Mouse (Mus musculus): Measurements from ENCODE around the gene Nlrc5.
A peak's percentile ranks its signal among the peaks of the same experiment; 100 is the strongest.

Gene Nlrc5

DNA sequence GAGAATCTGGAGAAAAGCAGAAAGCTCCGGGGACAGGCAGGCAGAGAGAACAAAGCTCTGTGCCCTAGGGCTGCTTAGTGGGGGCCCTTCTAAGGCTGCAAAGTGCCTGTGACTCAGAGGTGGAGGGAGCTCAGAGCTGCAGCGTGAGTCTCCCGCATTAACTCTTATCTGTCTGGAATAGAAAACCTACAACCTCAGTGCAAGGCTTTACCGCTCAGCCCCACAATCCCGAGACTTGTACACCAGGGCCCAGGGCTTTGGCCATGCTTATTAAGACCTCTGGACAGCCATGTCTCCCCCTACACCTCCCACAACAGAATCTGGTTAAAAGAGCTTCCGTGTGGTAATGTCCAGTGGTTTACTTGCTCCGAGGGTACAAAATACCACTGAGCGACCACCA lies 97.8 kb downstream of the Nlrc5 start:
- DNase-seq = no peak

DNA sequence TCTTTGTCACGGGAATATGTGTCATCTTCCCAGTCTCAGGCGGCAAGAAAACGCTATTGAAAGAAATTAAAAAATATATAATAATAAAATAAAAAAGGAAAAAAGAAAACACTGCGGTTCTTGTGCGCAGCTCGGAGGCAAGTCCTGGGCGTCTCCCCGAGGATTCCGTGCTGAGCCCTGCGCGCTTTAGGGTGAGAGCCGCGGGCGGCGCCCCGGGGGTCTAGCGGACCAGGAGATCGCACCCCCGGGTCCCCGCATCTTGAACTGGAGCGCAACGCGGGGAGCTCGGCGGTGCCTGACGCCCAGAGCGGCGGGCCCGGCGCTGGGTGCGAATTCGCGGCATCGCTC lies 98.3 kb downstream of the Nlrc5 start:
- no peak for DNase-seq

DNA sequence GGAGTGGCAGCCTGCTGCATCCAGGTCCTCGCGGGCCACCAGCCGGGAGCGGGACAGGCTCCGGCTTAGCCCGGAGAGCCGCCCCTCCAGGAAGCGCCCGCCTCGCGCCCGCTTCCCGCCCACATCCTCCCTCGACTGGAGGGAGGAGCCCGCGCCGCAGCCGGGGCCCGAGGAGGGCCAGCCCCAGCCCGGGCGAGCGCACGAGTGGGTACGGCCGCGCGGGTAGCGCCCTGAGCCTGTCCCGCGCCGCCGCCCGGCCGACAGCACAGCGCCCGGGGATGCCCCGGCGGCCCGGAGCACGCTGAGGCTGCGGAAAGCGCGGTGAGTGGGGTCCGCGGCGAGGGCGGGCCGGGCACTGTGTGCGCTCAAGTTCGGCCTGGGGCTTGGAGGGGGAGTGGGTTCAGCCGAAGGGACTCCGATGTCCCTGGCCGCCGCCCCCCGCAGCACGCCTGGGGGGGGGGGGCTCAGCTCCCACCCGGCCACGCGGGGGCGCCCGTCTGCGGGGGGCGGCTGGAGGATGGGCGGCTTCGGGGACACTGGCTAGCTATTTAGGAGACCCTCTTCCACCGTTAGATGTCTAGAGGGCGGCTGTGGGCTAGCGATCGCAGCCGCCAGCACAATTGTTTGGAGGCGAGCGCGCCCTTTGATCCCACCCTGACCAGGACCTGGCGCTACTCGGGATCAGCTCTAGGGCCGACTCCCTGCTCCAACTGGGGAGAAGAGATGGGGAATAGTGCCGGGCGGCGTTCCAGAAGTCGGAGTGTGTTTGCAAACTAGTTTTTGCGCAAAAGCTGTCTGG lies 98.9 kb downstream of the Nlrc5 start, which contains the start of gene Cpne2:
Cpne2 (plus strand) TSS at position 118 of the 799 bp plus-strand sequence.
- DNase-seq = peak; percentile 80

DNA sequence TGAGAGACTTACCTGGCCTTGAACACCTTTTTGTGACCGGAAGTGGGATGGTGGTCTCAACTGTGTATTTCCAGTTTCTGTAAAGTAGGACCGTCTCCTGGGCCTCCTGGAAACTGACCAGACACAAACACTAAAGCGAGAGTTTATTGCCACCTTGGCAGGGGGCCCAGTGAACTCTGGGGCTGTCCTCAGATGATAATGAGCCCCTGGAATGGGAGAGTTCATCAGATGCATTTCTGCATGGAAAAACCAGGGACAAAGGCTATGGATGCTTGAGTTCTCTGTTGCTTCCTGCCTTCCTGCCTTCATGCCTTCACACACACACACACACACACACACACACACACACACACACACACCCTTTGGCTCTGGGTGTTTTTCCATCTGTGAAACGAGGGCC lies 100.5 kb downstream of the Nlrc5 start:
- peak; percentile 16 for DNase-seq

DNA sequence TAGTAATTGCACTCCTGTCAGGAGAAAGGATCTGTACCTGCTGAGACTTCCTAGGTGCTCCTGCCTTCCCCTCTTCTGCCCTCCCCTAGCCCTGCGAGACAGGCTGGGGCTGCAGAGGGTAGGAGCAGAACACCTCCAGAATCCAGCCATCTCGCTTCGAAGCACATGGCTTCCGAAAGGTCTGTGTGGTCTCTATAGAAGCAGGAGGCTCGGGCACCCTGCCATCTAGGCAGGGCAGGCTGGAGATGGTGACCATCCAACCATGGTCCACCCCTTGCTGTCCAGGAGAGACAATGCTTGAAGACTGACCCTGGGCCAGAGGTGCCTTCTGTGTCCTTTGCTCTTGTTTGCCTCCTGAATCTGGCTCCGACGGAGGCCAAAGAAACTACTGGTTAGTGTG lies 101.5 kb downstream of the Nlrc5 start:
- DNase-seq = no peak

DNA sequence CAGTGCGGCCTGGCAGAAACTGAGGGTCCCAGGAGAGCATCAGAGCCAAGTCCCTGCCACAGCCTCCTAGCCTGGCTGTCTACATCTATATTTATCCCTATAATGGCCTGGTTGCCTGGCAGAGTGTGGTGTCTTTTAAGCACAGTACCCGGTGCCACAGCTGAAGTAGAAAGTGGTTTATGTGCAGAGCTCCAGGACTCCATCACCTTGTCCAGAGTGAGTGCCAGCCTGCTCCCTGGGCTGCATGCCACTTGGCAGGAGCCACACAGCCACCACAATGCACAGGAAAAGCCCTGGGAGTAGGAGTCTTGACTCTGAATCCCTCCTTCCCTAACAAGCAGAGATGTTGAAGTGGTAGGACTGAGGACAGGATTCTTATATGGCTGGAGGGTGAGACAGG lies 103.3 kb downstream of the Nlrc5 start:
- DNase-seq = no peak

DNA sequence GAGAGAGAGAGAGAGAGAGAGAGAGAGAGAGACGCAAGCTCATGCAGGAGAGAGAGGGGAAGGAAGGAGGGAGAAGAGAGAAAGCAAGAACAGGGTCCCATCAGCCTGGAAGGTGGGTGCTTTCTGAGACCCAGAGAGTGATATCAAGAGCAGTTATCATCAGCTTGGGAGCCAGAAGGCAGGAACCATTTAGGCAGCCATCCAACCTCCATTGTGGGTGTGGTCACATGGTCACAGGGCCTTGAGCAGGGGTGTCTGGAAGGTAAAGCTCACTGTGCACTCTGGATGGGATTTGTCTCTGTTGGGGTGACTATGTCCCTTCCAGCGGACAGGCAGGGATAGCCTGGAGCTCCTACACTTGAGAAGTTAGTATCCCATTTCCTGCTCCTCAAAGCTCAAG lies 105.9 kb downstream of the Nlrc5 start:
- DNase-seq = no peak

DNA sequence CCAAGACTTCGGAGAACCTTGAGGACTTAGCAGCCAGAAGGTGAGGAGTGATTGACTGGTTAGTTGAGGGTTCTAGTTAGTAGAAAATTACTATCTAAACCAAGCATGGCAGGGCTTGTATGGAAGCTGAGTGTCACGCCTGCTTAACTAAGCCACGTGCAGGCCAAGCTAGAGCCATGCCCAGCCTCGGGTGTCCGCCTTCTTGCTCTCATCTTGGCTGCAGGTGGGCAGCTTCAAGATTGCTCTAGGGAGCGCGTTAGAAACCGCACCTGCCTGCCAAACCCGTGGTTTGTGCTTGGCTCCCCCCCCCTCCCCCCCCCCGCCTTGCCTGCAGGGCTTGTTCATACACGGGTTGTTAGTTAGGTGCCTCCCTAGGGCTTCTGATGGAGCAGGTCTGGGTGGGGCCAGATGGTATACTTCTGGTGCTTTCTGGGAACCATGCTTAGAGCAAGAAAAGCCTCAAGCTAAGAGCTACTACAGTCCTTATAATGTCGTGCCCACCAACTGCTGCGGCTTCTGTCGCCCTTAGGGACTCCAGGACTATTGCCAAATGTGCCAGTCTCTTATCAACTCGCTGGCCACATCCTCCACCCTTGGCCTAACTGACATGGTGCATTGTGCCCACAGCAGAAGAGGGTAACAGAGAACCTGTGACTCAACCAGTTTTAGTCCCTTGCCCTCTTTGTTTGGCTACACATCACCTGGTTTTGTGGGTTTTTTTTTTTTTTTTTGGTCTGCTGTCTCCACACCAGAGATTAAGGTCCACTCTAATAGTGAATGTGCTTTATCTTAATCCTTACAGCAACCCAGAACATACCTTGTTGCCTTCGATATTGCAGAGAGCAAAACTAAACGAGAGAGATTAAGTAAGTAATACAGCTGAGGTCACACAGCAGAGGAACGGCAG lies 107.0 kb downstream of the Nlrc5 start:
- no peak for DNase-seq

DNA sequence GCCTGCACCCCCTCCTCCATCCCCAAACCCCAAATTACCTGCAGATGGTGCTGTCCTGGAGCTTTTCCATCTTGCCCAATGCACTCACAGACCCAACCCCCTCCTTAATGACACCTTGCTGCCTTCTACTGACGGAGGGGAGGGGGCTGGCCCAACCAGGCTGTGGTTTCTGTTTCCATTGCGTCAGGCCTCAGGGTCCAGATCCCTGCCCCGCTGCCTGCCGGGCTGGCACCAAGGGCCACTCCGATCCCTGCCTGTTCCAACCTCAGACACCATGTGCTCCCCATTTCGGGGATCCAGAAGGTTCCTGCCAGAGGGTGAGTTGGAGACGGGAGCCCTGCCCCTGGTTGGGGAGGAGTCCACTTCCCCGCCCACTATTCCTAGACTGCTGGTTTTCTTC lies 109.8 kb downstream of the Nlrc5 start:
- no peak for DNase-seq

DNA sequence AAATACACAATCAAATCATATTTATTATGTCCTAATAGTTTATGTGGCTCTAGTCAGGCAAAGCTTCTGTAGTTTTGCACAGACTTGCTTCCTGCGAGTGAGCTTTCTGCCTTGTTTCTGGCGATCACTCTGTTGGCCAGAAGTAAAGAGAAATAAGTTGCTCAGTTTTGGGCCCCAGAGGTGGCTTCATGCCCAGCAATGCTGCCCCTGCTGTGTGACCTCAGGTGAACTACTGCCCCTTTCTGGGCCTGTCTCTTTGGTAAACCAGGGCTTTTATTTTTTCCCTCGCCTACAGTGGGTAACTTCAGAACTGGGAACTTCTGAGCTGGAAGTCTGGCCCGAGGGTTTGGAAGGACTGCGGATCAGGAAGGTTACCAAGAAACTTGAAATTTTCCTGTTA lies 114.9 kb downstream of the Nlrc5 start:
- no peak for DNase-seq

DNA sequence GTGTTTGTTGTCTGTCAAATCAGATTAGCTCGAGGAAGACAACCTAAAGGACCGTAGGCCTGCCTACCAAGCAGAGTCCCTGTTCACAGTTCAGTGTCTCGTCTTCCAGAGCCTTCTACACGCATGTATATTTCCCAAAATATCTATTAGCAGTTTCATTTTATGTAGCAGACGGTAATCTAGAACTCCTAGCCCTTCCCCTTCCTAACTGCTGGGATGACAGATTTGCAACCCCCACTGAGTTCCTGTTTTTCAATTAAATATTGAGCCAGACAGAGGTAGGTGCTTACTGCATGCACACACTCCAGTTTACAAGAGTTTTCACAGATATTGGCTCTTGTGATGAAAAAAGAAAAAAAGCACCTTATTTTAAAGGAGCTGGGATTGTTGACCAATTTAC lies 115.3 kb downstream of the Nlrc5 start:
- DNase-seq = no peak

DNA sequence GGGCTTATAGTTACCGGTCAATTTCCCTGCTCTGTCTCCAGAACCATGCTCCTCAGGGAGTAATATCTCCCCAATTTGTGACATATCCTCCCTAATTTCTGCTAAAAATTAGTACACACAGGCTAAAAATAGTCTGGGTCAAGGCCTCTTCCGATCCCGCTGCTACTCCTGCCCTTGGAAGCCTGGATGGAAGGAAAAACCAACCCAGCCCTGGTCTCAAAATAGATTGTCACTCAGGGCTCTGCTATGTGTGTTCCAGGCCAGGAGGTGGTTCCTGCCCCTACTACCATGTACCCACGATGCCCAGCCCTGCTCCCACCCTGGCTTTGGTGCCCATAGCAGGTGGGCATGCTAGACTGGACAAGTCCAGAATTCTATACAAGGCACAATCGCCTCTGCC lies 115.8 kb downstream of the Nlrc5 start:
- no peak for DNase-seq

DNA sequence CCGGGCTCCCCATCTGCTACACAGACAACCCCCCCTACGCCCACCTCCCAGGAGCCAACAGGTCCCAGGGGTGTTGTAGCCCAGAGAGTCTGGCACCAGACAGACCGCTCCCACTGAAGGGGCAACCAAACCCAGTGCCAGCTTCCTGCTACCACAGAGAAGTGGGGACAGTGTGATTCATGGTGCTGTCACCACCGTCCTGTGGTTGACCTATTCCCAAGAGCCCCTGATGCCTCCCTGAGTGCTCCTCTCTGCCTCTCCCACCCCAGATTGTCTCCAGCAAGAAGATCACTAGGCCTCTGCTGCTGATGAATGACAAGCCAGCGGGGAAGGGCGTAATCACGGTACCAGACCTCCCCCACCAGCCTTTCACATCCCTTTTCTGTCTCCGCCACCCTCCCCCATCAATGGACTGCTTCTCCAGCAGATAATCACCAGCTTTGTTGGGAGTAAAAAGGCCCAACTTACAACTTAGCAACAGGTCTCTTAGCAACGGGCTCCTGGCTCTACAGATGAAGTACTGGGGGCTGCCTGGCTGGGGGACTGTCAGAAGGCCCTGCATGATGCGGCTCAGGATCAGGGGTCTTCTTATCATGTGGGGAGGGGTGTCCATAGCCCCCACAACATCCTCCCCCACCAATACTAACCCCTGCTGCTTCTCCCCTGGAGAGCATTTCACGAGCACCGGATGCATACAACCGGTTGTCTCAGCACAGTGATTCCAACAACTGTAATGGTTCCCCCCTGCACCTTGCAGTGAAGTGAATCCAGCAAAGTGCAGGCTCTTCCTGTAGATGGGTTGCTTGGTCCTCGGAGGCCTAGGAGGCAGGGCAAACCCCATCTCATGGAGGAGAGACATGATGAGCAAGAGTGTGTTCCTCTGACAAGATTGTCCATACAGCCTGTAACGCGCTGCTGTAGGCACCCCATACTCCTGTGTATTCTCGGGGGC lies 117.6 kb downstream of the Nlrc5 start:
- DNase-seq = no peak

DNA sequence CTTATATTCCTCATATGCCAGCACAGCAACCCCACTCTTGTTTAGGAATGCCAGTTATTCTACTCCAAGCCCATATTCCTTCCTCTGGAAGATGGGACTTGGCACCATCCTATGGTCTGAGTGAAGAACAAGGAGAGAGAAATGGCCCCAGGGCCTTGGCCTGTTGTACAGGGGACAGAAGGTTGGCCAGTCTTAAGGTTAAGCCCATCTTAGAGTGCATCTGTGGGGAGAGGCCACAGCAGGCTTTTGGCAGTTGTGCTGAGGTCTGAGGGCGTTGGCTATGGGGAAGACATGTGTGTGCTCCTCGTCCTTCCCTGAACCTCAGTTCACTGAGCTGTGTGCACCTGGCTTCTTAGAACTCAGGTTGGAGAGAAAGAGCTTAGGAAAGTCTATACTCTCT lies 118.5 kb downstream of the Nlrc5 start:
- no peak for DNase-seq

DNA sequence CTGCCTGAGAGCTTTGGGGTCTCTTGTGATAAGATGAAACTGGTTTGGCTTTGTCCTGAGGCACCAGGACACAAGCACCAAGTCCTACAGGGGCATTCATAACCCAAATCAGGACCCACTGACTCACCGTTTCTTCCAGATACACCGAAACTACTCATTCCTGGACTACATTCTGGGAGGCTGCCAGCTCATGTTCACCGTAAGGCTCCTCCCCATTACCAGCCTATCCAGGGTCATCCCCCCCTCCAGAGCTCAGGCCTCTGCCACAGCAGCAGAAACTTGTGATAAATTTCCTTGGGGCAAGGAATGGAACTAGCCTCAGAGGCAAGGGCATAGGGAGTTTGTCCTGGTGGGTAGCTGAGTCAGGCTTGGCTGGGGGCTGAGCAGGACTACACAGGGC lies 123.1 kb downstream of the Nlrc5 start:
- DNase-seq = no peak

DNA sequence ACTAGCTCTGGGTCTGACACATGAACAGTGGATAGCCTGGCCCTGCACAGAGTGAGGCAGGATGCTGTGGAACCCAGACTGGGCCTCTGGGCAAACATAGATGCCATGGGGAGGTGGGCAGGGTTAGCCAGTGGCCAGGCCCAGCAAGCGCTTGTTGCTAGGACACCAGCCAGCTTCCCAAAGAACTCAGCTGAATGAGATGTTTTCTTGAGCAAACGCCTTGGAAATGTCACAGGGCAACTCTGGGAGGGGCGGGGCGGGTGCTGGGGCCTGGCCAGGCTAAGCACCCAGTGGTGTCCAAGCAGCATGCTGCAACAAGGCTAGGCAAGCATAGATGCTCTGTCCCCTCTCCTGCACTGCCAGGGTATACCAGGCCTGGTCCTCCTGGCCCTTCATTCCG lies 127.1 kb downstream of the Nlrc5 start:
- DNase-seq = no peak

DNA sequence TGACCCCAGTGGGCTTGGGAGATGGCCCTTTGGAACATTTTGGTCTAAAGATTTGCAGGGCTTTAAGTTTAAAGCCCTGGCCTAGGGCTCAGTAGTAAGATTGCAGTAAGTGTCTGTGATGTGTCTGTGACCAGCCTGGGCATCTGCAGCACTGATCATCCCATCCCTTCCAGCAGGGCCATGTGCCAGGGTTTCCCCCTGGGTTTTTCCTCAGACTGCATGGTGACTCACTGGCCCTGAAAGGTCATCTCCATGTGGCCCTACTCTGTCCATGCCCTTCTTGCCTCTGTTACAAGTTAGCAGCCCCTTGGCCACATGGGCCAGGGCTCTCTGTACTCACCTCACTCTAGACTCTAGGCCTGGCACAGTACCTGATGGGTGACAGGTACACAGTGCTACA lies 130.3 kb downstream of the Nlrc5 start:
- no peak for DNase-seq

DNA sequence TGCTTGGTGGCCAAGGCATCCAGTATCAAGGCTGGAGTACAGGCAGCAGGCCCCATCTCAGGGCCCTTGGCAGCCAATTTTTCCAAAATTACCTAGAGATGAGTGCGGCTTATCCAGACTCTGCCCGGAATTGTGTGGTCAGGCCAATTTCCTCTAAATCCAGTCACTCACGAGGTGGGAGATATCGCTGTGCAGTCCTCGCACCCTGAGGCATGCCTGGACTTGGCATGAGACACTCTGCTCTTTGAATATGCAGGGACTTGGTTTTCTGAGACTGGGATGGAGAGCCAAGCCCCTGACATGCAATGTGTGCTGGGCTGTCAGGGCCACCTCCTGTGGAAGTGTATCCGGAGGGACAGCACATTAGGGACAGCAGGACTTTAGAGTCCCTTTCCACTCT lies 131.9 kb downstream of the Nlrc5 start:
- no peak for DNase-seq

DNA sequence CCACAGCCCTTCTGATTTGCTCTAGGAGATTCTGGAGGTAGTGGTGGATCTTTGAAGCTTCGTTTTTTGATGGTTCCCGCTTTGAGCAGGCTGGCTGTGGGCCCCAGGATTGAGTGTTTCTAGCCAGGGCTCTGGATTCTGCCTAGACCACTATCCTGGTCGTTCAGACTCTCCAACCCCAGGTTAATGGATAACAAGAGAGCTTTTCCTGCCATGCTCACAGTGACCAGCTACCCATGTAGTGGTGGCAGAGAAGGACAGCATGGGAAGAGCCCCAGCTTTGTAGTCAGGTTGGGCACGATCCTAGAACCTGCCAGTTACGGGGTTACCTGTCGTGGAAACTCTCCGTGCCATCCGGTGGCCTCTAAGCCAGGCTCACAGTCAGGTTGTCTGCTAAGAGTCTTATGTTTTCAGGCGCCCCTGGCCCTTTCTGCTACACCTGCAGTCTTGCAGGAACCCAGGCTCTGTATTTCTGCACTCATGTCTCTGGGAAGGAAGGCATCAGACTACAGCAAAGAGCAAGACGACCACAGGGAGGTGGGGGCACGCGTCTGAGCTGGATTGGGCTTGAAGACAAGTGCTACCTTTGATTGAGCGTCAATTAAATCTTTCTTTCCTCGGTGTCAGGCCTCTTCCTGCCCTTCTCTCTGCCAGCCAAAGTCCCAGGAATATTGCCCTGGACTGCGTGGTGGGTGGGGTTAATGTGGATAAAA lies 132.4 kb downstream of the Nlrc5 start:
- DNase-seq = no peak

DNA sequence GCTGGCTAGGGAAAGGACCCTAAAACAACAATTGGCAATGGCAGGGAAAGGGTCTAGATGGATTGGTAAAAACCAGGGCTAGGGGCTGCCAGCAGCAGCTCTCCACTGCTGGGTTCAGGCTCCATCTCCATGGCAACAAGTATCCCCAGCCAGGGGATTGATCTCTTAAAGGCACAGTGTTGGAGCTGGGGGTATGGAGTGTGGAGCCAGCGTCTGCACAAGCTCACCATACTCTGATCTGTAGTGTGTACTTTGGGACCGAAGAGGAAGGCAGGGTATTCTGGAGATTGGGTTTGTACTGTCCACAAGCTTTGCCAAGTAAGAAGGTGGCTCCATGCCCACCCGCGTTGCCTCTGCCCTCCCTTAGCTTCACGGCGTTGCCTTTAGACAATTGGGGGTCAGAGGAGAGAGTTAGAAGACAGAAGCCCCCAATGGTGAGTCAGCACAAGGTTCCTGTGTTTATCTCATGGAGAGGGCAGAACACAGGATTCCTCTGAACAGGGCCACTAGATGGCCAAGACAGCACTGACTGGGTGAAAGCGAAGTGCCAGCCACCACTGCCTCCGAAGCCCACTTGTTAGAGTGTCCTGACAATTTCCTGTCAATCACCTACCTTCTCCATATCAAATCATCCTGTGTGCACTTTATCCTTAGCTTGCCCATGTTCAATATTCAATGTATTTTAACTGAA lies 133.1 kb downstream of the Nlrc5 start:
- no peak for DNase-seq

DNA sequence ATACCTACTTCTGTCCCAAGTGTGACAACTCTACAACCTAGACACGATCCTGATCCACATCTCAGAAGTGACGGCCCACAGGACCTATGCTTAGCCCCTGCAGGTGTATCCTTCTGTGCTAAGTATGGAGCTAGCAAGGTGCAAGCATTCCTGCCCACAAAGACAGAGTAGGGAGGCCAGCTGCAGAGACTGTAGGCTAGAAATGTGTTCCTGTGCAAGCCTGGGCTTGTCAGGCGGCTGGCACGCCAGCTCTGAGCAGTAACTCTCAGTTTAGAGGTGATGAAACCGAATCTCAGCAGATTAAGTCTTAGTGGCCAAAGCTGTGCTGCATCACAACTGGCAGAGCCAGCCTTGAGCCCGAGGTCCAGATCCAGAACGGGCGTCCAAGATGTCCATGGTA lies 133.9 kb downstream of the Nlrc5 start:
- DNase-seq = no peak

DNA sequence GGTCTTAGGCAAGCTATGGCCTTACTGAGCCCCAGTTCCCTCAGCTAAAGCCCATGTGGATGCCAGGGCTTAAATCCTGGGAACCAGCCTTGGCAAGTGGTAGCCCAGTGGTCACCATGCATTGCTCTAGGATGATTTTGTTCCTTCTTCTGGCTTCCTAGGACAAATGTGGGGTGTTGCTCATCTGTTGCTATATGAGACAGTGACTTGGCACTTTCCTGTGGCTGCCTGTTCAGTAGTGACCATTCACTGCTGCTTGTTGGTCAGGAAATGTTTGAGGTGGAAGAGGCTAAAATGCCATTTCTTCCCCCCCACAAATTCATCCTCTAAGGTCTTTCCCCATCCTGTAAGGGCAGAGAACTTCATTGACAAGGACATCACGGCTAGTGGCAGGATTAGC lies 135.3 kb downstream of the Nlrc5 start:
- no peak for DNase-seq
